Mouse (Mus musculus): ENCODE results near the gene Sqstm1. TPM values are rescaled to one million over a fixed set of nuclear protein-coding genes. Genes with fewer than 3 reads are reported as not detected.
A peak's percentile ranks its signal among the peaks of the same experiment; 100 is the strongest.

Gene Sqstm1
- total RNA-seq (2022), result 100 to 1,000 TPM; 431 to 551 (median 475) TPM

DNA sequence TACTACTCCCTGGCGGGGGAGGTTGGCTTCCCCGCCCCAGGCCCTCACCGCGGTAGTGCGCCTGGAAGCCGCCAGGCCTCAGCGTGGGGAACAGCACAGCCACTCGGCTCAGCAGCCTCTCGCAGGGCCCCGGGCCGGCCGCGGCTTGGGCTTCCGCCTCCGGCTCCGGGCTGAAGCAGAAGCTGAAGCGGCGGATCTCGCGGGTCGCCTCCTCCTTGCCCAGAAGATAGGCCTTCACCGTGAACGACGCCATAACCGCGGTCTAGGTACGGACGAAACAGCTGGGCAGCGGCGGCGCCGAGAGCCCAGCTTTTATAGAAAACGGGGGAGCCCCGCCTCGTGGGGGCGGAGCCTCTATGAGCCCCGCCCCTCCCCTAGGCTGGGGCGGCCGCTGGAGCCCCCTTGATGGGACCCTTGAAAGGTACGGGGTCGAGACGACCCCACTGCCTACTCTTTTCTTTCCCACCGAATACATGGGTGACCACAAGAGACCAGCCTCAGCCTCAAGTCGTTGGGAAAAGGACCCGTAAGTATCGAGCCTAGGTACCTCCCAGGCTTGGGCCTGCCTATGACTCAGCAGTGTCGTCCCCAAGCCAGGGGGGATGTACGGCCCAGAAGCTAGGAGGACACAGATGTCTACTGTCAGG is at the start of gene Sqstm1, which contains the start of gene Mgat4b:
Gene Sqstm1, minus strand, starts transcription at position 323 of the 647 bp plus-strand sequence.
Gene Mgat4b, plus strand, starts transcription at position 386 of the 647 bp plus-strand sequence.
- peak; percentile 85 for DNase-seq (ENCODE audit: low spot score)

DNA sequence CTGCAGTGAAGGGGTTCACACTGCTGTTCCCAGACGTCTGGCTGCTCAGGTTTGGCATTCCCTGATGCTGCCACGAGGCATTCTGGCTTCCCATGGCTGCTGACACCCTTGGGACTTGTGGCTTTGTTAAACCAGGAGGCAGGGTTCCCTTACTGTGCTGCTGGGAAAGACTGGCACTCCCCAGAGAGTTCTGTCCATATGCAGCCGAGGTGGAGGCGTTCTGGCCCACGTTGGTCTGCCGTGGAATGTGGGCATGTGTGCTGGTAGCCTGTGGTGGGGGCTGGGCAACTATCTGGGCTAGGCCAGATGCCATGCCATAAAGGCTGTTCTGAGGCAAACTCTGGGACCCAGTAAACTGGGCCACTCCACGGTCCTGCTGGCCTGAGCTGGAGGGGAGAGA is 47.7 kb upstream of the Sqstm1 start:
- DNase-seq (ENCODE audit: low spot score), result no peak

DNA sequence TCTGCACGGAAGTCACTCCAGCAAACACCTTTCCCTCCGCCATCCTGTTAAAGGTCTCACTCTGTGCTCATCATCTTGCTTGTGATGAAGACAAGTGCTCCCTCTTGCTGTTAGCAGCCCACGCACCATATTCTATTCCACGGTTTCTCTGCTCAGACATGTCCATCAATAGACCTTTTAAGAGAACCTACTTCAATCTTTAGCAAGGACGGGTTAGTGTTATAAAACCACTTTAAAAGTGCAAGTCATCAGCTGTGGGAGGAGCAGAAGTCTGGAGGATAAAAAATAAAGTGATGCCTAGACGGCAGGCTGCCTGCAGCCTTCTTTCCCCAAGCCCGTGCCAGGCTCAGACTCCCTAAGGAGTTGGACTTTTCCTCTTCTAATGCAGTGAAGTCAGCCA is 46.0 kb upstream of the Sqstm1 start:
- DNase-seq (ENCODE audit: low spot score), result no peak

DNA sequence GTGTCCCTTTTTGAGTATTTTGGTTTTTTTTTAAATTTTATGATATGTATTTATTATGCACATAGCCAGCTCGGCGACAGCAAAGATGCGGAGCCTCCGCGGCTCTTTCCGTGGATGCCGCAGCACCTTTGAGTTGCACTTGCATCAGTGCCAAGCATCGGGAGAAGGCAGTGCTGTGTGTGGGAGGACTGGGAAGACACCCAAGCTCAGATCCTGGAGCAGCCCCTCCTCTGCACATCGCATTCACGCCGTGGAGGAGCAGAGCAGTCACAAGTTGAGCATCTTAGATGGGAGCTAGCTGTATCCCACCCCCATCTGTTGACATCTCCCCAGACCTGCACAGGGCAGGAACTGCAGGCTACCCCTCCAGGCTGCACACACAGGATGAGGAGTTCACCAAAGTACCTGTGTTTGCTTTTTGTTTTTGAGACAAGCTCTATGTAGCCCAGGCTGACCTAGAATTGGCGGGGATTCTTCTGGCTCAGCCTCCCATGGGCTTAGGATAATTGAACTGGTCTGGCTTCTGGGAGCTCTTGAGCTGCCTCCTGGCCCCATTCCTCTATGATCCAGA is 43.5 kb upstream of the Sqstm1 start:
- no peak for DNase-seq (ENCODE audit: low spot score)

DNA sequence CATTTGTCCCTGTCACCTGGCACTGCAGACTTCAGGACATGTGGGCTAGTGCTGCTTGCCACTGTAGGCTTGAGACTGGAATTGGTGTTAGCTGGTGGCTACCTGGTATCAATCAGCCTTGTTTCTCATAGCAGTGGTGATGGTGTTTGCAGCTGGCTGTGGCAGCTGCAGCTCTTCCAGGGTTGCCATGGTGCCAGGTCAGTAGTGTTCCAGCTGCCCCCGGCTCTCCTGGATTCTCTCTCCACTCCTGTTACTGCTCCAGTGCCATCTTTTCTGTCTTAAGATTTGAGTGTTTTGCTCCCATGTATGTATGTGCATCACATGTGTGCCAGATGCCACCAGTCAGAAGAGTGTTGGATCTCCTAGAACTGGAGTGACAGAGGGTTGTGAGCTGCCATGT is 42.8 kb upstream of the Sqstm1 start:
- no peak for DNase-seq (ENCODE audit: low spot score)

DNA sequence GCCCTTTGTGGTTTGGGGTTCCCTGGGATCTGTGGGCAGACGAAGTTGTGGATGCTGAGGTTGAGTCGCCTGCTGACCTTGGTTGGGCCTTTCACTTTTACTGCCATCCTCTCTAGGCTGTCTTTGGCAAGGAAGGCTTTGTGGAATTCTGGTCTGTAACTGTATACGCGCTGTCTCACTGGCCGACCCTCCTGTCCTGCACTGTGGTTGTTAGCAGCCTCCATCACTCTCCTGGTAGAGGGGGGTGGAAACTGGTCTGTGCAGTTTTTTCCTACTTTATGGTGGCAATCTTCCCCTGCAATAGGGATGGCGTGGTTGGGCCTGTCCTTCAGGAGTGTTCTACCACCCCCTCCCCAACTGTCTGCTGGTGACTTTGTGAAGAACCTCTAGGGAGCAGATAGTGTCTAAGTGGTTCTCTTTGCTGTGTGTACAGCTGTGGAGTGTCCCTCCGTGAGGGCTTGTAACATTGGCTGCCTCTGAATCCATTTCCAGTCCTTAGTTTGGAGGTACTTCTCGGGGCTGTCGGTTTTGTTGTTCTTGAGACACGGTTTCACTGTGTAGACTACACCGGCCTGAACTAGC is 42.1 kb upstream of the Sqstm1 start:
- DNase-seq (ENCODE audit: low spot score), result no peak

DNA sequence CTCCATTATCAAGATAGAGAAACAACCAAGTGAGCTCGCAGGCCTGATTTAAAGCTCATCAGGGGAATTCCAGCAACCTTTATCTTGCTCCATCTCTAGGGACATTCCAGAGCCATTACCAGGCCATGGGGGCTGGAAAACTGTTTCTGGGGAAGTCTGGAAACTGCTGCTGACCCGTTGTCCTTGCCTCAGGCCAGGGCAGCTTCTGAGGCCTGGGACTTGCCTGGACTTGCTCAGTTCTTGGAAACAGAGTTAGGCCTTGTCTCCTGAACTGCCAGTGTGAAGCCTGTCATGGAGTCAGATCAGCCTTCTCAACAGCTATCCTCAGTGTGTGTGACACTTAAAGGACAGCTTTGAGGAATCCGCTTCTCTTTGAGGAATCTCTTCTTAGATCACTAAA is 41.5 kb upstream of the Sqstm1 start:
- DNase-seq (ENCODE audit: low spot score), result no peak

DNA sequence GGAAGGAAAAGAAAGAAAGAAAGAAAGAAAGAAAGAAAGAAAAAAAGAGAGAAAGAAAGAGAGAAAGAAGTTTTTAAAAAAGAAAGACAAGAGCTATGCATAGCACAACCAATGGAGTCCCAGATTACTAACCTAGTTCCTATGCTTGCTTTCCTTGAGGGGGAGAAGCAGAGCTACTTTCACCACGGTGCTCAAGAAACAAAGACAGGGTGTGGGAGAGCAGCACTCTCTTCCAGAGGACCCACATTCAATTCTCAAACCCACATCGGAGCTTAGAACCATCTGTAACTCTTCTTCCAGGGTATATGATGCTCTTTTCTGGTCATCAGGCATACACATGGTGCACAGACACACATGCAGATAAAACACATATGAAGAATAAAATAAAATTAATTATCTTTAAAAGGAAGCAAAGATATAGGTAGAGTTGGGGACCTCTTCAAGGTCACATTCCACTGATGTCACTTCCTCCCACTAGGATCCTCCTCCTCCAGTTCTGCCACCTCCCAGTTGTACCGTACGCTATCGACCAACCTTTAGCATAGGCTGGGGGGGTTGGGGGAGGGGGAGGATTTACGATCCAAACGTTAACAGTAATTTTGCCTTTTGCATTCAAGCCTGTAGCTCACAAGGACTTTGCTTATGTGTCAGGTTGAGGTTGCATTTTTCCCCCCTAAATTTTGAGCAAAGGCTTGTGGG is 38.0 kb upstream of the Sqstm1 start:
- DNase-seq (ENCODE audit: low spot score), result no peak

DNA sequence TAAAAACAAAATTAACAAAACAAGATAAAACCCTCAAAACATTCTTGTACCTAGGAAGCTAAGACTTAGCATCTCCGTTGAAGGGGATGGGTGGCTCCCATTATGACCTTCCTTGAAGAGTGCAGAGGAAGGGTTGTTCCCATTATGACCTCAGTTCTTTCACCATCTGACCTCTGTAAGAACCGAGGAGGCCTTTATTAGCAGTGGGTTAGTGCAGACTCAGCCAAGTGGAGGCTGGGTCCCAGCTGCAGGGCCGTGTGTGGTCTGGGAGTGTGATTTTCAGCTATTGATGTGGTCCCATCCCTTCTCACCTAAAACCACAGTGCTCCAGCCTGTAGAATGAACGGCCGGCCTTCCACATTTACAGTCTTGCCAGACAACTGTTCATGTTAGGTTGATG is 34.6 kb upstream of the Sqstm1 start:
- no peak for DNase-seq (ENCODE audit: low spot score)

DNA sequence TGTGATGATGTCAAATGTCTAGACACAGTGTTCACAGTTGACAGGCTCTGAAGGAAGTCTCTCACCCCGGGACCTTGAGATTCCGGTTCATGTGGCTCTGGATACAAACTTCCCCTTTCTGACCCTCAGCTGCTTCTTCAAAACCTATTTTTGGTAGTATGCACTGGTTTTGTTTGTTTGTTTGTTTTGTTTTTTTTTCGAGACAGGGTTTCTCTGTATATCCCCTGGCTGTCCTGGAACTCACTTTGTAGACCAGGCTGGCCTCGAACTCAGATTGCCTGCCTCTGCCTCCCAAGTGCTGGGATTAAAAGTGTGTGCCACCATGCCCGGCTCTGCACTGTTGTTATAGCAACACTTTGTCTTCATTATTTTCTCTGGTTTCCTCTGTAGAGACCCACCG is 33.3 kb upstream of the Sqstm1 start:
- no peak for DNase-seq (ENCODE audit: low spot score)

DNA sequence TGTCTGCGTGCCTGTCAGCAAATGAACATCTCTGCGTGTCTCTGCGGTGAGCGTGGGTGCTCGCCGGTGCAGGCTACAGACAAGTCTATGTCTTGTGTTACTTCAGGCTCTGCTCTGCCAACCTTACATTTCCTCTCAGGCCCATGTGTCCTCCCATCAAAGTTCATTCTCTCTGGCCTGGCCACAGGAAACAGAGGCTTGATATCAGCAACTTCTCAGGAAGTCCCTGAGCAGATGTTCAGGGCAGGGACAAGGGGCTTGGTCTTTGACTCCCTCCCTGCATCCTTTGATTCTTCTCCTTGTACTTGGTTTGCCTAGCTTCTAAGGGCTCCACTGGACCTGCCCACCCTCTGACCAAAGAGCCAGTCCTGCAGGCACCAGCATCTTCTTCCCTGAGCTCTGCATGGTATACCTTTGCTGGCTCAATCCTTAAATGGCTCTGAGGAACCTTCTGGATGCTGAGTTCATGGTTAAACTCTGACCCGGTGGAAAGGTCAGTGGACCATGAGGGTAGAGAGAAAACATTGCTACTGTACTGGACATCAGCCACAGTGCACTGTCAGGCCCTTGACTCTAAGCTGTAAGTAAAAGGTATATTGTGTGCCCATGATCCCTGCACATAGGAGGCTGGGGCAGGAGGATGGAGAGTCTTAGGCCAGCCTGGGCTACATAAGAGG is 29.7 kb upstream of the Sqstm1 start:
- no peak for DNase-seq (ENCODE audit: low spot score)

DNA sequence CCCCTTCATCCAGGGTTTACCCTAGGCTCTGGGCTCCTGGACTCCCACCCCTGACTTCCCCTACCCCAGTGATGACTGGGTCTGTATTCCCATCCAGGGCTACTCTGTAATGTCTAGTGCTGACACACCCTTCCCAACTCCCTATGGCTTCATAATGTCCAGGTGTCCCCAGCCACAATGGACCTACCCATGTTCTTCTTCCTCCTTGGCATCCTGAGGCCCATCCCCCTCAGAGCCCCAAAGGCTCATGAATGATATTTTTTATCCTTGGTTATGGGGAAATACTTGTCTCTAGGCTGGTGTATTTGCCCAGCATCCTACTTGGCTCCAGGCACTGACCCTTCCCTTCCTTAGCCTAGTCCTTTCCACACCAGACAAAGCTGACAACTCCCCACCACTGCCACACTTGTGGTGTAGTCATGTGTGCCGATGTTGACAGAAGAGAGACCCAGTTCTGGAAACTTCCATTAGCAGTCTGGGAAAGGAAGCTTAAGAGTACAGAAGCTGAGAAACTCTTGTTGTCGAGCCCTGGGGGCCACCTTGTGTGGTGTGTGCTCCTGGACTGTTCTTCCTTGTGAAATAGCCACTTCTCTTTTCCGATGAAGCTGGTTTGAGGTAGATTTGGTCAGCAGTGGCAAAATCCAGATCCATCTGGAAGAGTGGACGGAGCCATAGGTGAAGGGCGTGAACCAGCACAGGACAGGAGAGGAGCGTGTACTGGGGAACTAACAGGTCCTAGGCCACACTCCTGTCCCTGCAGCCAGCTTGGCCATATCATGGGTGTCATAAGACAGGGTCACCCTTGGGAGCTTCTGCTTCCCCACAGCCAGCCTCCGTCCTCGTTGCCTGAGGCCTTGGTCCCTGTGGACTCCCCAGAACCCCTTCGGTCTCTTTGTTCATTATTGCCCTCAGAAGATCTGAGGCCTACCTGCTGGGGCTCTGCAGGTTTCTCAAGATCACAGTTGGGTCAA is 28.5 kb upstream of the Sqstm1 start:
- DNase-seq (ENCODE audit: low spot score), result no peak

DNA sequence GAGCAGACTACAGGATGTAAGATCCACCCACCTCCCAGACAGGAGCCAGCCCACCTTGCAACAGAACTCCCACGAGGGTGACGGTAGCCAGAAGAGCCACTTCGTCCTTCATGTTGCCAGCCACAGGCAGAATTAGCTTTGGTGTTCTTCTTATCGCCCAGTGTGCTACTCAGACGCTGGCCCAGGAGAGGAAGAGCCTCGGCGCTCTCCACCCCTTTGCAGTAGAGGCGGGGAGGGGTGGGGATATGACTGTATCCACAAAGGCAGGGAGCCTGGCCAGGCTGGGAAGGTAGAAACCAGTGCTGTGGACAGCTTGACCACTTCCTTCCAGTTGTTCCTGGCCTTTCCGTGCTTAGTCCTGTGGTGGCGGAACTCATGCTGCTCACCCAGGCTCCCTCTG is 27.7 kb upstream of the Sqstm1 start, which contains the start of gene Ltc4s:
Gene Ltc4s, minus strand, starts transcription at position 293 of the 400 bp plus-strand sequence.
- DNase-seq (ENCODE audit: low spot score), result peak; percentile 61

DNA sequence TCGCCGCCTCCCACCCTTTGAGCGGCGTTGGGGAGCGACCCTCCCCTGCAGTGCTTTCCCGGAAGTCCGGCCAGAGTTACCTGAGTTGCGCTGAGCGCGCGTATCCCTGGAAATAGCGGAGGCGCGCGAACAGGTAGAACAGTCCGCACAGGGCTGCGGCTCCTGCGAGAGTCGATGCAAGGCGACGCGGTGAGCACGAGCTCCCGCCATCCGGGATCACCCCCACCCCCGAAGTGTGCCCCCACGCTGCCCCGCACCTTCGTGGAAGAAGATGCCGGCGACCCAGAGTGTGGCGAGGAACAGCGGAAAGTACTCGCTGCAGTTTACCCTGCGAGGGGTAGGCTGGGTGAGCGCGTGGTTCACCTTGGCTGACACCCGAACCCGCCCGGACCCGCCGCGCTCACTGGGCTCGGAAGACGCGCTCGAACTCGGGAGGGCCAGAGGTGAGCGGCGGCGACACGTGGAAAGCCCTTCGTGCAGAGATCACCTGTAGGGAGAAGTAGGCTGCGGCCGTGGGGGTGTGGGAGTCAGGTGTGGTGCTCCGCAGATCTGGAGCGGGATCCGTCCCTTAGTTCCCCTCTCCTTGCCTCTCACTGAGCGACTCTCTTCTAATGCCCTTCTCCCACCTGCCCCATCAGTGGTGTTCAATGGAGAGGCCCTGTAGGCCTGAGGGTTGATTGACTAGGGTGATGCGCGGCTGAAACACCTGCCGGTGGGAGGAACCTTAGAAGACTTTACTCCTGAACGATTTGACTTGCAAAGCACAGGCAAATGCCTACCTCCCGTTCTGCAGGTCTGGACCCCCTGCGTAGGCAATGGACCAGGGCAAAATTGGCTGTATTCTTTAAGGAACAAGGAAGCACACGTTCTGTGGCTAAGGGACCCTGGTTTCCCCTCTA is 26.6 kb upstream of the Sqstm1 start:
- DNase-seq (ENCODE audit: low spot score), result no peak

DNA sequence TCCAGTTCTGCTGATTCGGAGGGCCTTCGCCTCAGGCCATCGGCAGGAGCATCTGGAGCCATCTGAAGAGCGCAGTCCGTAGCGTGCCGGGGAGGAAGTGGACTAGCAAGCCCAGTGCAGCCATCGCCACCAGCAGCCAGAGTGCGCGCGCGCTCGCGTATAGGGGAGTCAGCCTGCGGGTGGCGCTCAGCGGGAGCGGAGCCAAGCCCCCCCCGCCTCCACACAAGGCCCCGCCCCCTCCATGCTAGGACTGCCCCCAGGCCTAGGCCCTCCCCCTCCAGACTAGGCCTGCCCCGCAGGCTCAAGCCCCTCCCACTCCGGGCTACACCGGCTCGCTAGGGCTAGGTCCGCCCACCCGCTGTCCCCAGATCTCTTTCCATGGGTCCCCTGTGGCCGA is 25.9 kb upstream of the Sqstm1 start:
- peak; percentile 80 for DNase-seq (ENCODE audit: low spot score)

DNA sequence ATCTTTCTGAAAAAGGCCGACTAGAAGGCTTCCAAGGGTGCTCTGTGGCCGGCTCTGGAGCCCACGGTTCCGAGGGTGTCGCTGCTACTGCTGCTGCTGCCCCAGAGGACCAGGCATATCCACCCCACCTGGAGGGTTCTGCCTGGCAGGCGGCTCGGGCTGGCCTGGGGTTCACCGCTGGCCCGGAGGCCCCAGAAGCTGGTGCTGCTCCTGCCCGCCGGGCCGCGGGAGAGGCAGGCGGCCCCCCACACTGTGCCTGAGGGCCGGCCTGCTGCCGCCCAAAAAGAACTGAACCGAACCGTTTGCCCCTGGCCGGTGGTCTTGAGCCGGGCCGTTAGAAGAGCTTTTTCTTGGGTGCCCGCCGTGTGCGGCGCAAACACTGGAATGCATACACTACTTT is 24.0 kb upstream of the Sqstm1 start:
- DNase-seq (ENCODE audit: low spot score), result no peak

DNA sequence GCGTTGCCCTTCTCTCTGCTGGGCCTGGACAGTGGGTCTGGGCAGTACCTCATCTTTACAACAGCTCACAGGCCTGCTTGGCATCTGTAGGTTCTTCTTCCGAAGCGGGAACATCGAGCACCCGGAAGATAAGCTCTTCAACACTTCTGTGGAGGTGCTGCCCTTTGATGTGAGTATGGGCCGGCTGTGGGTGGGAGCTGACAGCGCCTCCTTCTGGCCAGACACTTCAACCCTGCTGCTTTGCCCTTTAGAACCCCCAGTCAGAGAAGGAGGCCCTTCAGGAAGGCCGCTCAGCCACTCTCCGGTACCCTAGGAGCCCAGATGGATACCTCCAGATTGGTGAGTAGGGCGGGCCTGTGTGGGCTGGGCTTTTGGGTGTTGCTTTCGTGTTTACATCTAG is 23.4 kb upstream of the Sqstm1 start:
- no peak for DNase-seq (ENCODE audit: low spot score)

DNA sequence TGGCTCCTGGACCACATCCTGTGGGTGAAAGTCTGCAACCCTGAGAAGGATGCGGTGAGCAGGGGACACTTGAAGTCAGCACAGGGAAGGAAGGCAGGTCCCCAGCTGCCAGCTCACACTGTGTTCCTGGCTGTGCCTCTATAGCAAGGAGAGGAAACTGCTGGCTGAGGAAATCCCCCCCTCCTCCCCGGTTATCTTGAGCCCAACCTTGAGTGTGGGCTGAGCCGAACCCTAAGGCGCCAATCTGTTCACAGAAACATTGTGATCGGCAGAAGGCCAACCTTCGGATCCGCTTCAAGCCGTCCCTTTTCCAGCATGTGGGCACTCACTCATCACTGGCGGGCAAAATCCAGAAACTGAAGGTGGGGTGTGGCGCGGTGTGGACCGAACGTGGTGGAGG is 22.4 kb upstream of the Sqstm1 start:
- DNase-seq (ENCODE audit: low spot score), result no peak

DNA sequence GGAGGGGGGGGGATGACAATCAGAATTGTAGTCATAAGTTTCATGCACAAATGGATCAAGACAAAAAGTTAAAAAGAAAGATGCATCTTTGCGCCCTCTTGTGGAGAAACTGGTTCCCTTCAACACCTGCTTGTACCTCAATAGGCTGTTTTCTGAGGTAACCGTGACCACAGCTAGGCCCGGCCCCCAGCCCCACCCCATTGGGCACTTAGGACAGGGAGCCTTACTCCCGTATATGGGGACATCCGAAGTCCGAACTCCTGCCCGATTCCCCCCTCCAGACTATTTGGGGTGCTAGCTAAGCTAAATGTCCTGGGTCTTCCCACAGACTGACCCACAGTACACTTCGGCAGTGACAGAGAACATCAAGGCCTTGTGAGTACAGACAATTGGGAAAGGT is 20.8 kb upstream of the Sqstm1 start:
- no peak for DNase-seq (ENCODE audit: low spot score)

All from heart, adult 8-10 months (tissue).